Mouse (Mus musculus): ENCODE measurements around the gene Lrrfip1.

Lrrfip1 gene

DNA sequence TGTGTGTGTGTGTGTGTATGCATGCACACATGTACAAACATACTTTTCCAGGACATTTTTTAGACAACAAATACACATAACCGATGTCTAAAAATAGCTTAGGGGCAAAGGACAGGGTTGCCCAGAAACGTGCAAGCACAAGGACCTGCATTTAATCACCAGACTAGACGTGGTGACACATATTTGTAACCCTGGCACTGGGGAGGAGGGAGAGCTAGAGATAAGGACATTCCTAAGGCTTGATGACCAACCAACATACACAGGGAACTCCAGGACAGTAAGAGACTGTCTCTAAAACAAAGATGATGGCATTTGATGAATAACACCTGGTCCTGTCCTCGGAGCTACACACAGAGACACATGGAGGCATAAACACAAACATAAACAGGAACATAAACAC is 110.8 kb downstream of the Lrrfip1 start:
- peak; percentile 56 to 73 for DNase-seq (ENCODE audit: inconsistent age in 2 of 2, low spot score in 1 of 2)

- DNase-seq (ENCODE audit: inconsistent age in 2 of 2, low spot score in 1 of 2): no peak
Observed at GRCm38 (mm10) chr1:91112171-91112570, 113.6 kb downstream of the Lrrfip1 start.

DNA sequence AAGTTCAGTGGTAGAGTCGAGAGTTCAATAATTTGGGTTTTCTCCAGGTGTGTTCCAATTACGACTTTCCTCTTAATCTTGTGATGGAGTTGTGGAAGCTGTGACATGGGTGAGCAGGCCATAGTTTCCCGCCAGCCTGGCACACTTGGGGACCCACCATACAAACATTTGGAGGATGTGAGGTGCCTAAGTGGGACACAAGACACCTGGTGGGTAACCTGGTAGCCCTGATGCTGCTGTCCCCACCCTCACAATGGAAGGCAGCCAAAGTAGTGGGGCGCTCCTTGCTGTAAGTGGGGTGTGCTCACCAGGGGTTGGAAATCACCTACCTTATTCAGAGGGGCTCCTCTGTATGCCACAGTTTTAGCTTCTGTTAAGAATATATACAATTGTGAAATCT is 114.1 kb downstream of the Lrrfip1 start:
- DNase-seq (ENCODE audit: inconsistent age in 2 of 2, low spot score in 1 of 2): no peak

GRCm38 (mm10) chr1:91122121-91122520 is 123.6 kb downstream of the Lrrfip1 start:
- no peak for DNase-seq (ENCODE audit: inconsistent age in 2 of 2, low spot score in 1 of 2)

DNA sequence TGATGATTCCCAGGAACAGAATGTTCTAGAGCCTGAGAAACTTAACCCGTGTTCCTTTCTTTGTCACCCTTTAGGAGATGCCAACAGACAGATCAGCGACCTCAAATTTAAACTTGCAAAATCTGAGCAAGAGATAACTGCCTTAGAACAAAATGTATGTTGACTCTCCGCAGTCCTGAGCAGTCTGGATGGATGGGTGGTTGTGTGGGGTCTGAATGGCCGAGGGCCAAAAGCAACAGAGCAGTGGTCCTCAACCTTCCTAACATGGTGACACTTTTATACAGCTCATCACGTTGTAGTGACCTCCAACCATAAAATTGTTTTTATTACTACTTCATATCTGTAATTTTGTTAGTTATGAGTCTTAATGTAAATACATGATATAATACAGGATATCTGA is 124.5 kb downstream of the Lrrfip1 start:
- DNase-seq (ENCODE audit: inconsistent age in 2 of 2, low spot score in 1 of 2): no peak

- no peak for DNase-seq (ENCODE audit: inconsistent age in 2 of 2, low spot score in 1 of 2)
Observed at GRCm38 (mm10) chr1:91123466-91123865, 124.9 kb downstream of the Lrrfip1 start.

- no peak for DNase-seq (ENCODE audit: inconsistent age in 2 of 2, low spot score in 1 of 2)
Observed at GRCm38 (mm10) chr1:91128849-91129248, 130.3 kb downstream of the Lrrfip1 start.

- DNase-seq (ENCODE audit: inconsistent age in 2 of 2, low spot score in 1 of 2): no peak
Observed at GRCm38 (mm10) chr1:91137036-91137435, 138.5 kb downstream of the Lrrfip1 start.

DNA sequence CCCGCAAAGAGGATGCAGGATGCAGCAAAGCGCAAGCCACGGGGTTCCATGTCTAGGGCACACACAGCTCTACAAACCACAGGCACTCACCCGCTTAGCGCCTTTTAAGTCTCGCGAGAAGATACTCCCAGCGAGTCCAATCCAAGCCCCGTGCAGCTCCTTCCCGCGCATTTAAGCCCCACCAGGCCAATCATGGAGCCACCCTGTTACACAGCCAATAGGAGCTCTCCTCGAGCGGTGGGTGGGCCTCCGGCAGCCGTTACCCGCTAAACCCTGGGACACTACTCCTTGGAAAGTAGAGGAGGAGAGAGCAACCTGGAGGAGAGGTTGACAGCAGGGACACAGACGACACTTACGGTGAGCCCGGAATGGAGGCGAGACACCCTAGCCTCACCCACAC is 146.3 kb downstream of the Lrrfip1 start, which contains the start of gene Rbm44:
Gene Rbm44 (plus strand): TSS at position 277 of the 400 bp plus-strand sequence.
- no peak for DNase-seq (ENCODE audit: inconsistent age in 2 of 2, low spot score in 1 of 2)

- DNase-seq (ENCODE audit: inconsistent age in 2 of 2, low spot score in 1 of 2): no peak
Observed at GRCm38 (mm10) chr1:91151509-91151908, 153.0 kb downstream of the Lrrfip1 start.

DNA sequence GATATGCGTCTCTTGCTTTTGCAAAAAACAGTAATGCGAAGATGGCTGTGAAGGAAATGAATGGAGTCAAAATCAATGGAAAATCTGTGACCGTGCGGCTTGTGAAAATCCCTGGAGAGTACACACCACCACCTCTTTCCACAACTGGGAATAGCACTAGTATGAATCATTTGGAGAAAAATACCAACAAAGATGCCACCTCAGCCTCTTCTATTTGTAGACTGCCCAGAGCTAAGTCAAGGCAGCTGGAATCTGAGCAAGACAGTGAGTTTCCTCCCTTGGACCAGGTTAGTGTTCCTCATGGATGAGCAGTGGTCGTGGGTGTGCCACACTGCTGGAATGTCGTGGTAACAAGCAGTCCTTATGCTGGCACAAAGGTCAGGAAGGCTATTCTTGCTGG is 168.3 kb downstream of the Lrrfip1 start:
- no peak for DNase-seq (ENCODE audit: inconsistent age in 2 of 2, low spot score in 1 of 2)

GRCm38 (mm10) chr1:91169157-91169556 is 170.6 kb downstream of the Lrrfip1 start:
- DNase-seq (ENCODE audit: inconsistent age in 2 of 2, low spot score in 1 of 2): no peak

DNA sequence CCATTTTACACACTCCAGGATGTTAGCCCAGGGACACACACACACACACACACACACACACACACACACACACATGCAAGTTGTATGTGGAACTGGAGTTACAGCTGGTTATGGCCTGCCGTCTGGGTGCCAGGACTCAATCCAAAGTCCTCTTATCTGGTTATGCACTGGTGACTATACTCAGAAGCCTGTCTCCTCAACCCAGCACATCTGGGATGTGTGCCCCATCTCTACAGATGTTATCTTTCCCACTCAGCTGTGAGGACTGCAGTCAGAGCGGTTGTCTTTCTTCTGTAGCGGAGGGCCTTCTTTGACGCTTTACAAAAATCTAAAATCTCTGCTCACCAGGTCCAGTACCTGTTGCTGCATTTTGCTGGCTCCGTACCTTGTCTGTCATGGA is 176.3 kb downstream of the Lrrfip1 start:
- no peak for DNase-seq (ENCODE audit: inconsistent age in 2 of 2, low spot score in 1 of 2)

GRCm38 (mm10) chr1:91176026-91176425 is 177.5 kb downstream of the Lrrfip1 start:
- DNase-seq (ENCODE audit: inconsistent age in 2 of 2, low spot score in 1 of 2): no peak

DNA sequence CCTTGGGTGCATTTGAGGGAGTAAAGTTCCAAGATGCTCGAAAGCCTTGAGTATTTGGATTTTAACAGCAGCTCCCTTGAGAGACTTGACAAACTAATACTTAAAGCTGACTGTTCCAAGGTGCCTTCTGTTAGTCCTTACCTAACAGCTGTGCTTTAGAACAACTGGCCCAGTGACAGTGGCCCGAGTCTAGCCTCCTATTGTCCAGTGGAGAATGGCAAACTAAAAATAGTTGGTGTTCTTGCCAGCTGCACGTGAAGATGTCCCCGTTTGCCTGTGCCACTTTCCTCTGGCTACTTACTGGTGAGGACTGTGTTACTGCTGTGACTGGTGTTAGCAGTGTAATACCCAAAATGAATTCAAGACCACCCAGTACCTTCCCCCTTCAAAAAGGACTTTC is 178.3 kb downstream of the Lrrfip1 start:
- DNase-seq (ENCODE audit: inconsistent age in 2 of 2, low spot score in 1 of 2): no peak

All from adrenal gland, adult (tissue).